Mouse (Mus musculus) limb, embryonic 12.5 days (tissue): ENCODE measurements around the gene Caskin1. TPM values are rescaled to one million over a fixed set of nuclear protein-coding genes. Genes with fewer than 3 reads are reported as not detected.
"Not testable (repeated sequence)": the region's sequence is repeated elsewhere in the genome, so short reads cannot be mapped to it uniquely, and the experiment has no call there.

Experiments
- ATAC-seq: fragments of 200-750 bp; cut with Nextera tagmentation; 2 replicates; pipeline ENCODE4 v1.8.0; 2017; ENCODE audit warnings: low read depth, moderate TSS enrichment; ENCODE audit not compliant: insufficient number of reproducible peaks, insufficient read depth, low FRiP score, low TSS enrichment
- H3K27ac ChIP-seq: fragments of 300-500 bp; sonication (generic); 2 replicates; pipeline ENCODE4 v1.5.1; 2016; ENCODE audit warnings: mild to moderate bottlenecking, moderate library complexity
- H3K27me3 ChIP-seq: fragments of 300-500 bp; sonication (generic); 2 replicates; pipeline ENCODE4 v1.6.1; 2016; ENCODE audit warnings: mild to moderate bottlenecking, moderate library complexity
- H3K36me3 ChIP-seq: fragments of 300-500 bp; sonication (generic); 2 replicates; pipeline ENCODE4 v1.6.1; 2016; ENCODE audit warnings: mild to moderate bottlenecking, moderate library complexity
- H3K4me1 ChIP-seq: fragments of 300-500 bp; sonication (generic); replicated peaks from 2 replicates; pipeline ENCODE4 v1.6.1; 2016
- H3K4me2 ChIP-seq: fragments of 300-500 bp; sonication (generic); 2 replicates; pipeline ENCODE4 v1.6.1; 2016; ENCODE audit warnings: mild to moderate bottlenecking, moderate library complexity
- H3K4me3 ChIP-seq: fragments of 300-500 bp; sonication (generic); replicated peaks from 2 replicates; pipeline ENCODE4 v1.5.1; 2016; ENCODE audit warnings: mild to moderate bottlenecking
- H3K9ac ChIP-seq: fragments of 300-500 bp; sonication (generic); replicated peaks from 2 replicates; pipeline ENCODE4 v1.6.1; 2016; ENCODE audit warnings: mild to moderate bottlenecking, moderate library complexity
- H3K9me3 ChIP-seq: fragments of 300-500 bp; sonication (generic); 2 replicates; pipeline ENCODE4 v1.6.1; 2016; ENCODE audit warnings: mild to moderate bottlenecking, moderate library complexity
- WGBS: fragments of 180-500 bp; shearing (Covaris S2); methylation state at CpG from one replicate; pipeline ENCODE4 v1.1.7; 2016; 5-methylcytosine and 5-hydroxymethylcytosine counted together
- polyA plus RNA-seq: library from polyadenylated mRNA; unstranded; fragments of >200 nt; fragmentation: Nextera tagmentation; extraction: Ambion mirVana; gene quantifications from 2 replicates; pipeline ENCODE4 v1.2.1, GENCODE M21; 2016

Gene Caskin1
- polyA plus RNA-seq, 1 experiment from 2014 or later = 6.1 TPM

DNA sequence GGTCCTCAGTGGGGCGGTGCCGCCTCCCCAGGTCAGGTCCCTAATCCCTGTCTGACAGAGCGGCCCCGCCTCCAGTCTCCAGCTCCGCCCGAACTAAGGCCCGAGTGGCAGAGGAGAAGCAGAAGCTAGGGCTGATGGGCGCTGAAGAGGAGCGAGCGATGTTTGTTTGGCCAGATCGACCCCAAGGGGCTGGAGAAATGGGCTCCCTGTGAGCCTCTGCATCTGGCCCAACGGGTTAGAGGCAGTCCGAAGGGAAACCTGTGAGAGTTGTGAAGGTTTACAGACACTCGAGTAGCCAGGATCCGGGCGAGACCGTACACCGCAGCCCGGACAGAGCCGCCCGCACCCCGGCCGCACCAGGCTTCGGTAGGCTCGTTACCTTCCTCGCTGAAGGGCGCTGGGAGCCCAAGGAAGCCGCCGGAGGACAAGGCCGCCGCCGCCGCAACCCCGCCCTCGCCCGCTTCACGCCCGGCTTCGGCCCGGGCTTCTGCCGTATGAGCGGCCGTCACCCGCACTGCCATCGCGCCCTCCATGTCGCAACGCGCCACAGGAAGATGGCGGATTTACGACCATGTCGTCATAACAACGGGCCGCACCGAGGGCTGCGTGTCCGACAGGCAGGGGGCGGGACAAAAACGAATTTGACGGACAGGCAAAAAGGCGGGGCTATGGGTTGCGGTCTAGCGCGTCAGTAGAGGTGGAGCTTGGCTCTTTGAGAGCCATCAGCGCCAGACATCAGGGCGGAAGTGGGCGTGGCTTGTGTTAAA lies 33.5 kb upstream of the Caskin1 start:
- under 1% methylated on average over 67 of the region's 67 CpGs for WGBS
- peak overlapping the region; percentile 83 for H3K9ac ChIP-seq
- no peaks in the 10 kb centered on the region for H3K27me3 ChIP-seq
- peak overlapping the region; percentile 83 for H3K4me3 ChIP-seq
- peak overlapping the region; percentile 70 for H3K4me2 ChIP-seq
- peaks cover 20% of the 10 kb centered on the region for H3K36me3 ChIP-seq
- H3K4me1 ChIP-seq = peaks cover 6% of the 10 kb centered on the region
- ATAC-seq = peak; percentile 87
- H3K9me3 ChIP-seq = no peaks in the 10 kb centered on the region
- peak overlapping the region; percentile 96 for H3K27ac ChIP-seq

DNA sequence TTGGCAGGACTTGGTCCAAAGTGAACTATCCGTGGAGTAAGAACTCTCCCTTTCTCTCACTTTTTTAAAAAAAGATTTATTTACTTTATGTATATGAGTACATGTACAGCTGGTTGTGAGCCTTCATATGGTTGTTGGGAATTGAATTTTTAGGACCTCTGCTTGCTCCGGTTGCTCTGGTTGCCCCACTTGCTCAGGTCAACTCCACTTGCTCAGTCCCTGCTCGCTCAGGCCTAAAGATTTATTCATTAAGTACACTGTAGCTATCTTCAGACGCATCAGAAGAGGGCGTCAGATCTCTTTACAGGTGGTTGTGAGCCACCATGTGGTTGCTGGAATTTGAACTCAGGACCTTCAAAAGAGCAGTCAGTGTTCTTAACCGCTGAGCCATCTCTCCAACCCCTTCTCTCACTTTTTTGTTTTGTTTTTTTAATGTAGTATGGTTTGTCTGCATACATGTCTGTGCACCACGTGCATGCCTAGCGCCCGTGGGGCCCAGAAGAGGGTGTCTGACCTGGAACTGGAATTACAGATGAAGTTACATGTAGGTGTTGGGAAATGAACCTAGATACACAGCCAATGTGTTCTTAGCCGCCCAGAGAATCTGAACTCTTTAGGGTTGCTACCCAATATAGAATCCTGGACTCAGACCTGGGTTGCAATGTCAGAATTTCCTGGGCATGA lies 32.7 kb upstream of the Caskin1 start:
- WGBS = 53% methylated on average over 10 of the region's 10 CpGs
- not testable (repeated sequence) for H3K9me3 ChIP-seq
- peak overlapping the region; percentile 70 for H3K4me2 ChIP-seq

DNA sequence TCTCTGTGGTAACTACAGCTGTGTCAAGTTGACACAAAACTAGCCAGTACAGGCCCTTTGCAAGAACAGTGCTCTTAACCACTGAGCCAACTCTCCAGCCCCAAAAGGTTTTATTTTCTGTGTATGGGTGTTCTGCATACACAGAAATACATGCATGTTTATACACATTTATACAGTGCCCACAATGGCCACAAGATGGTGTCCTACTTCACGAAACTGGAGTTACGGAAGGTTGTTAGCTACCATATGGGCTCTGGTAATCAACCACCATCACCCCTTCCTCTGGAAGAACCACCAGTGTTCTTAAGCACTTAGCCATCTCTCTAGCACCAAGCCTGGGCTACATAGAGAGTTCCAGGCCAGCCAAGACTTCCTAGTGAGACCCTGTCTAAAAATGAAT lies 26.8 kb upstream of the Caskin1 start:
- H3K9me3 ChIP-seq = no peaks in the 10 kb centered on the region
- H3K4me1 ChIP-seq = no peaks in the 10 kb centered on the region
- H3K27me3 ChIP-seq = no peaks in the 10 kb centered on the region
- no peak overlapping the region for H3K4me3 ChIP-seq
- H3K36me3 ChIP-seq = no peaks in the 10 kb centered on the region
- ATAC-seq = no peak
- H3K27ac ChIP-seq = no peak overlapping the region
- H3K4me2 ChIP-seq = no peak overlapping the region
- 71% methylated on average over 2 of the region's 2 CpGs for WGBS
- no peak overlapping the region for H3K9ac ChIP-seq

More for the DNA sequence above, 32.7 kb upstream of the Caskin1 start:
- H3K9ac ChIP-seq, H3K27me3 ChIP-seq, H3K4me1 ChIP-seq: not testable (repeated sequence)
- 0 out of 2 replicates have a peak, but pooled peaks have one; percentile 3 for ATAC-seq
- Histone ChIP-seq H3K27ac (peak overlapping the region; percentile 42; the same call in 1 of the 2 replicates), H3K4me3 (peak overlapping the region; percentile 83; the same call in 1 of the 2 replicates), H3K36me3 (peaks cover 13% of the 10 kb centered on the region)

DNA sequence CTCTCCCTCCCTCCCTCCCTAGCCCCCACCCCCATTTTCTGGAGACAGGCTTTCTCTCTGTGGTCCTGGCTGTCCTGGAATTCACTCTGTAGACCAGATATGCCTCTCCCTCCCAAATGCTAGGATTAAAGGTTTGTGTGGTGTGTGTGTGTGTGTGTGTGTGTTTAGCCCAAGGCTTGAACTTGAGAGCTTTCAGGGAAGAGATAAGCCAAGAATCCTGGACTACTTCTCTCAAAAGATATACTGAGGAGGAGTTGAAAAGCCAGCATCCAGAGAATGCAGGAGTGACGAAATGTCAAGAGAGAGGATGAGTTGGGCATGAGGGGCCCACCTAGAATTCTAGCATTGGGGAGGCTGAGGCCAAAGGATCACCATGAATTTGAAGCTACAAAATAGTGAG lies 25.5 kb upstream of the Caskin1 start:
- H3K27ac ChIP-seq = no peak overlapping the region
- H3K4me3 ChIP-seq = no peak overlapping the region
- H3K4me2 ChIP-seq = no peak overlapping the region
- H3K9me3 ChIP-seq = no peaks in the 10 kb centered on the region
- H3K9ac ChIP-seq = no peak overlapping the region
- H3K4me1 ChIP-seq = no peaks in the 10 kb centered on the region
- 93% methylated on average over 1 of the region's 1 CpGs for WGBS
- H3K36me3 ChIP-seq = no peaks in the 10 kb centered on the region
- no peak for ATAC-seq
- H3K27me3 ChIP-seq = no peaks in the 10 kb centered on the region

DNA sequence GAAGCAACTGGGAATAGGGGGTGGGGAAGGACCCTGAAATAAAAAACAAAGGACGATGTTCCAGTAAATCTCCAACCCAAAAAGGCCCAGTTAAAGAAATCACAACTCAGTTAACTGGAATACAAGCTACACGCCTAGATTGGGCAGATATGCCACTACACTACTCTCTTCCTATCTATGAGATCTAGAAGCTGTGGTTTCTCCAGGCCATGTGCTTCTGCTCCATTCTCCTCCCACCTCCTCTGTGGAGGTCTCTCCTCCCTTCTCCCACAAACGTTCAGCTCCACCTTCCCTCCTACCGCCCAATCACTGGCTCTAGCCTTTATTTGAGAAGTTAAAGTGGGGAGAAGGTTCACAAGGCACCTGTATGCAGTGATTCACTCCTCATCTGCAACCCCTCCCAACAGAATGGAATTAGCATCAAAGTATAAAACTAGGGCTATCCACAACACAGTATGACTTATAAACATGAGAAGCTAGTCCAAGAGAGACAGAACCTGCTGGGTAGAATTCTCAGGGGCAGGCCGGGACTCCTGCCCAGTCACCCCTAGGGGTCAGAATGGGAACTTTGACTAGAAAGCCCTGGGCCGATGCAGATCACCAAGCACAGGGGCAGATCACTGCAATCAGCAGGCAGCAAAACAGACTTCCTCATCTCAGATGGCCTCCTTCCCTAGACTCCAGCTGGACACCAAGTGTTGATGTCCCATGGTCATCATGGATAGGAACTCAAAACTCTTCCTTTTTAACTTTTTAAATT lies 24.8 kb upstream of the Caskin1 start:
- no peak for ATAC-seq
- Histone ChIP-seq H3K4me3 (no peak overlapping the region), H3K27ac (no peak overlapping the region), H3K4me2 (no peak overlapping the region), H3K9ac (no peak overlapping the region), H3K9me3 (no peaks in the 10 kb centered on the region), H3K4me1 (no peaks in the 10 kb centered on the region), H3K36me3 (no peaks in the 10 kb centered on the region), H3K27me3 (no peaks in the 10 kb centered on the region)
- 58% methylated on average over 6 of the region's 6 CpGs for WGBS

DNA sequence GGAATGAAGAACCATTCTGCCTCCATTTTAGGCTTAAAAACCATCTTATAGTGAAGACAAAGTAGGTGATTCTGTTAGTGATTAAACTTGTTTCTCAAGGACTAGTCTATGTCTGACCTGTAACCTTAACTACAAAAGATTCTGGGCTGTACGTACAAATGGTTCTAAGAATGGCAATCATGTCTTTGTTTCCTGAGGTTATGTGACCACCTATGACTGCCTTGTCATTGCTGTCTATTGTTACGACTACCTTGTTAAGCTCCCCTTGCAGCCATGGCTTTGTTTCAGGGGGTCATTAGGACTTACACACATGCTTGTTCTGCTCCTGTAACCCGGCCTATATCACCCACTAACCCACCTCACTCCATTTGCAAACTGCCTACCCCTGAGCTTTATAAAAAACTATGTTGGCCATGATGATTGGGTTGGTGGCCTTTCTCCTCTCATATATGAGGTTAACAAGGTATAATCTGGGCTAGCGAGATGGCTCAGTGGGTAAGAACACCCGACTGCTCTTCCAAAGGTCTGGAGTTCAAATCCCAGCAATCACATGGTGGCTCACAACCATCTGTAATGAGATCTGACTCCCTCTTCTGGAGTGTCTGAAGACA lies 19.7 kb upstream of the Caskin1 start:
- H3K4me3 ChIP-seq = no peak overlapping the region
- ATAC-seq = no peak
- H3K36me3 ChIP-seq = peaks cover 14% of the 10 kb centered on the region
- H3K27me3 ChIP-seq = no peaks in the 10 kb centered on the region
- no peak overlapping the region for H3K9ac ChIP-seq
- H3K4me2 ChIP-seq = no peak overlapping the region
- WGBS = 91% methylated on average over 5 of the region's 5 CpGs
- no peak overlapping the region for H3K27ac ChIP-seq
- H3K4me1 ChIP-seq = peaks cover 26% of the 10 kb centered on the region
- no peaks in the 10 kb centered on the region for H3K9me3 ChIP-seq

DNA sequence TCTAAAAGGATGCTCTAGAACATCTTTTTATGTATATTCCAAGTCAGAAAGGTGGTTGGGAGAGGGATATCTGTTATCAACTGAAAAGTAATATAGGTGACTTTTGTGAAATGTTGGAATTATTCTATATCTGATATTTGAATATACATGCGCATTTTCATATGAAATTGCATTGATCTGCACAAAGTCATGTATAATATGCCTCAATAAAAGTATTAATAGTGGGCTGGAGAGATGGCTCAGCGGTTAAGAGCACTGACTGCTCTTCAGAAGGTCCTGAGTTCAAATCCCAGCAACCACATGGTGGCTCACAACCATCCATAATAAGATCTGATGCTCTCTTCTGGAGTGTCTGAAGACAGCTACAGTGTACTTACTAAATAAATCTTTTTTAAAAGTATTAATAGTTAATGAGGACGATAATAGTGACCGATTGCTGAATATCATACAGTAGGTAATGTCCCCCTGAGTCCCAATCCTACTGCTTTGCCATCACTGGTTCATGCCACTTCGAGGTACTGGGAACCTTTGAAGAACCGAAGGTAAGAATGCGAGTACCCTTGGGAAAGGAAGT lies 19.0 kb upstream of the Caskin1 start:
- Histone ChIP-seq H3K9ac (peak overlapping the region; percentile 87), H3K27ac (peak overlapping the region; percentile 78), H3K4me2 (peak overlapping the region; percentile 98), H3K4me3 (peak overlapping the region; percentile 87), H3K27me3 (no peaks in the 10 kb centered on the region), H3K36me3 (peaks cover 21% of the 10 kb centered on the region), H3K9me3 (no peaks in the 10 kb centered on the region), H3K4me1 (peaks cover 32% of the 10 kb centered on the region)
- 18% methylated on average over 7 of the region's 7 CpGs for WGBS
- no peak for ATAC-seq

DNA sequence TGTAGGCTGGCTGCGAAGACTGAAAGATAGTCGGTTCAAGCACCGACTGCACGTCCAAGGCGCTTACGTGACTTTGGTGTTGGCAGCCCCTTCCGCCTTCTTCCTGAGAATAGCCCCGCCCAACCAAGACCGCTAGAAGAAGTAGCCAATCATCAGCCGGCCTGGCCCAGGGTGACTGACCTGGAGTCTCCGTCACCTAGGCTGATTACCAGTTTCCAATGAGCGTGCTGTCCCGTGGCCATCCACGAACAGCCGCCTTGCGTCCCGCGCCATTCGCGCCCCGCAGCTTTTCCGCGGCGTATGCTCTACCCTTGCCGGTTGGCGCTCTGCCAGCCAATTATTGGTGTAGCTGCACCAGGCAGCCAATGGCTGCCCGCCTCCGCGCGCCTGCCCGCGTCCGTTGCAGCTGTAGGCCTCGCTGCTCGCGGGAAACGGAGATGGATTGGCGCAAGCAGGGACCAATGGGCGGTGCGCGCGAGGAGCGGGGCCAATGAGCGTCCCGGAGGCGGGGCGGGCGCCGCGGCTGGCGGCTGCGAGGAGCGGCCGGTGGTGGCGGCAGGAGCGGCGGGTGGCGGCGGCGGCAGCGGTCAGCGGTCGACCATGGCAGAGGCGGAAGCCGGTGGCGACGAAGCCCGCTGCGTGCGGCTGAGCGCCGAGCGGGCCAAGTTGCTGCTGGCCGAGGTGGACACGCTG lies 18.3 kb upstream of the Caskin1 start, which contains the start of the genes E4f1 and Pgp:
Gene E4f1, minus strand, starts transcription at position 404 of the 693 bp plus-strand sequence.
Gene Pgp, plus strand, starts transcription at position 483 of the 693 bp plus-strand sequence.
- under 1% methylated on average over 57 of the region's 75 CpGs for WGBS
- H3K4me2 ChIP-seq = peak within 1 kb of the TSS; percentile 98
- ATAC-seq = peak; percentile 97
- H3K4me3 ChIP-seq = peak within 1 kb of the TSS; percentile 87
- peaks cover 27% of the 10 kb centered on the region for H3K36me3 ChIP-seq
- no peaks in the 10 kb centered on the region for H3K9me3 ChIP-seq
- H3K4me1 ChIP-seq = peaks cover 35% of the 10 kb centered on the region
- H3K9ac ChIP-seq = peak within 1 kb of the TSS; percentile 87
- no peaks in the 10 kb centered on the region for H3K27me3 ChIP-seq
- H3K27ac ChIP-seq = peak within 1 kb of the TSS; percentile 78

DNA sequence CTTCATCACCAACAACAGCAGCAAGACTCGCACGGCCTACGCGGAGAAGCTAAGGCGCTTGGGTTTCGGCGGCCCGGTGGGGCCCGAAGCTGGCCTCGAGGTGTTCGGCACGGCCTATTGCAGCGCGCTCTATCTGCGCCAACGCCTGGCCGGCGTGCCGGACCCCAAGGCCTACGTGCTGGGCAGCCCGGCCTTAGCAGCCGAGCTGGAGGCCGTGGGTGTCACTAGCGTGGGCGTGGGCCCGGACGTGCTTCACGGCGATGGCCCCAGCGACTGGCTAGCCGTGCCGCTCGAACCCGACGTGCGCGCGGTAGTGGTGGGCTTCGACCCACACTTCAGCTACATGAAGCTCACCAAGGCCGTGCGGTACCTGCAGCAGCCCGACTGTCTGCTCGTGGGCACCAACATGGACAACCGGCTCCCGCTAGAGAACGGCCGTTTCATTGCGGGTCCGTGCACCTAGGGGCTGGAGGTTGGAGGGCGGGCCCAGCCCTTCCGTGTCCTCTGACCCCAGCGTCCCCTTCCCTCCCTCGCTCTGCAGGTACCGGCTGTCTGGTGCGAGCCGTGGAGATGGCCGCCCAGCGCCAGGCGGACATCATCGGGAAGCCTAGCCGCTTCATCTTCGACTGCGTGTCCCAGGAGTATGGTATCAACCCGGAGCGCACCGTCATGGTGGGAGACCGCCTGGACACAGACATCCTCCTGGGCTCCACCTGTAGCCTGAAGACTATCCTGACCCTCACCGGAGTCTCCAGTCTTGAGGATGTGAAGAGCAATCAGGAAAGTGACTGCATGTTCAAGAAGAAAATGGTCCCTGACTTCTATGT lies 17.5 kb upstream of the Caskin1 start:
- Histone ChIP-seq H3K27ac (peak overlapping the region; percentile 78), H3K4me1 (peaks cover 35% of the 10 kb centered on the region), H3K4me2 (peak overlapping the region; percentile 98), H3K4me3 (peak overlapping the region; percentile 87), H3K36me3 (peaks cover 36% of the 10 kb centered on the region), H3K9me3 (no peaks in the 10 kb centered on the region), H3K27me3 (no peaks in the 10 kb centered on the region), H3K9ac (peak overlapping the region; percentile 87)
- WGBS = 1% methylated on average over 68 of the region's 68 CpGs
- ATAC-seq = no peak
